ENCODE assay signal across 13 mouse cellular contexts in the genomic region with DNA sequence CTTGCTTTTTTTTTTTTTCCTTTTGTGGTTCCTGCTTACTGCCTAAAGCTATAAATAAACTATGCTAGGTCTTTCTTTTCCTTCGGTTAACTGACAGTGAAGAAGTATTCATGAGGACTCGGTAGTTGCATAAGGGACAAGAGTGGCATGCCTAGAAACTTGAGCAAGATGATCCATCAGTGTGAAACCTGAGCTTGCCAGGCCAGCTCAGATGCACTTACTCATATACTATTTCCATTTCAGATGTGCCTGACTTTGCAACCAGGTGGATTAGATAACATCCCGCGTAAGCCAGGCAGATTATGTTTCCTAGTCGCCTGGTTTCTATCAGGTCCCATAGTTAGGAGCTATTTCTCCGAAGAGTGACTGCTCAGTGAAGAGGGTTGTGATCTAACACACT. TPM values are rescaled to one million over a fixed set of nuclear protein-coding genes. Genes with fewer than 3 reads are reported as not detected.
DNase-seq lines count a peak whose midpoint lies in the region; ATAC-seq and TF ChIP-seq lines count a peak whose summit lies in the region.
"Had no signal": no experiment of that assay in that cellular context is flagged by ENCODE, and none has a peak within 500 bp of the region (broad histone marks: within the 10 kb centered on the region; RNA-seq: fewer than 3 reads in every experiment).

No protein-coding gene starts in this region.

- no peak overlapping the region for H3K9ac ChIP-seq in heart, embryonic 16.5 days (ENCODE audit: low read length)
- H3K9ac ChIP-seq in heart, embryonic 11.5 days (ENCODE audit: low read depth, low read length) = no peak overlapping the region
- no peak overlapping the region for H3K9ac ChIP-seq in lung, postnatal 0 days (replicated peaks; ENCODE audit: low read depth)
- H3K9ac ChIP-seq: forebrain, embryonic 12.5 days had no signal

- peak; percentile 33 for DNase-seq in lung, postnatal 0 days (ENCODE audit: low spot score)
- DNase-seq in lung, postnatal 4 days = no peak
- DNase-seq in gastrocnemius, adult 8-10 months (ENCODE audit: low spot score in 2 of 2) = peak; percentile 44 to 69
- DNase-seq in thymus, postnatal 4 days = no peak
- no peak for DNase-seq in cerebellum, adult 18-20 months
- DNase-seq: cerebellum, adult 11-12 months; heart, postnatal 10 days; lung, postnatal 14 days had no signal

- TF ChIP-seq CTCF in lung, postnatal 0 days (IDR thresholded peaks at IDR 0.05) = no peak

- no peaks in the 10 kb centered on the region for H3K27me3 ChIP-seq in heart, embryonic 16.5 days (ENCODE audit: control insufficient read depth, insufficient read depth, low read length)
- no peaks in the 10 kb centered on the region for H3K27me3 ChIP-seq in heart, embryonic 11.5 days (ENCODE audit: control insufficient read depth, insufficient read depth, low read length)
- H3K27me3 ChIP-seq in lung, postnatal 0 days (replicated peaks; ENCODE audit: insufficient read depth, low read length) = no peaks in the 10 kb centered on the region
- H3K27me3 ChIP-seq: forebrain, embryonic 12.5 days had no signal

- no peak overlapping the region for H3K4me2 ChIP-seq in heart, embryonic 16.5 days (ENCODE audit: low read depth, low read length)
- no peak overlapping the region for H3K4me2 ChIP-seq in heart, embryonic 11.5 days
- H3K4me2 ChIP-seq in lung, postnatal 0 days (replicated peaks; ENCODE audit: low read depth, low read length) = no peak overlapping the region
- H3K4me2 ChIP-seq: forebrain, embryonic 12.5 days had no signal

- no peaks in the 10 kb centered on the region; the same call in 1 of the 2 replicates for H3K9me3 ChIP-seq in heart, embryonic 16.5 days (replicated peaks; ENCODE audit: control insufficient read depth, low read length)
- no peaks in the 10 kb centered on the region for H3K9me3 ChIP-seq in heart, embryonic 11.5 days (replicated peaks; ENCODE audit: control insufficient read depth, low read length)
- H3K9me3 ChIP-seq in lung, postnatal 0 days (ENCODE audit: low read length) = no peaks in the 10 kb centered on the region
- H3K9me3 ChIP-seq: forebrain, embryonic 12.5 days had no signal

- 27% methylated on average over 6 of the region's 6 CpGs for WGBS in heart, embryonic 16.5 days
- 35% methylated on average over 6 of the region's 6 CpGs for WGBS in heart, embryonic 11.5 days (ENCODE audit: insufficient replicate concordance)
- 61% methylated on average over 6 of the region's 6 CpGs for WGBS in lung, postnatal 0 days

- no peak for TF ChIP-seq EP300 in lung, postnatal 0 days (IDR thresholded peaks at IDR 0.05)

- 0 out of 2 replicates have a peak overlapping the region, but pooled peaks have one; percentile 19 for H3K27ac ChIP-seq in heart, embryonic 16.5 days (ENCODE audit: low read length)
- H3K27ac ChIP-seq in heart, embryonic 11.5 days (ENCODE audit: low read depth, low read length) = no peak overlapping the region
- no peak overlapping the region for H3K27ac ChIP-seq in lung, postnatal 0 days (ENCODE audit: low read length)
- H3K27ac ChIP-seq: forebrain, embryonic 12.5 days had no signal

- peaks cover 15% of the 10 kb centered on the region for H3K4me1 ChIP-seq in heart, embryonic 16.5 days (ENCODE audit: control insufficient read depth, insufficient read depth, low read length)
- H3K4me1 ChIP-seq in heart, embryonic 11.5 days (ENCODE audit: control insufficient read depth, insufficient read depth, low read length) = peaks cover 6% of the 10 kb centered on the region; the same call in 1 of the 2 replicates
- H3K4me1 ChIP-seq in lung, postnatal 0 days (ENCODE audit: insufficient read depth, low read depth, low read length) = 0 out of 2 replicates have a peak, but pooled peaks cover 3% of the 10 kb centered on the region
- H3K4me1 ChIP-seq: forebrain, embryonic 12.5 days had no signal

- no peaks in the 10 kb centered on the region for H3K36me3 ChIP-seq in heart, embryonic 16.5 days (ENCODE audit: control insufficient read depth, insufficient read depth)
- H3K36me3 ChIP-seq in heart, embryonic 11.5 days (ENCODE audit: control insufficient read depth, insufficient read depth, low read length) = no peaks in the 10 kb centered on the region
- no peaks in the 10 kb centered on the region for H3K36me3 ChIP-seq in lung, postnatal 0 days (ENCODE audit: insufficient read depth, low read length)
- H3K36me3 ChIP-seq: forebrain, embryonic 12.5 days had no signal

- no peak overlapping the region for H3K4me3 ChIP-seq in heart, embryonic 16.5 days (ENCODE audit: low read length)
- H3K4me3 ChIP-seq in heart, embryonic 11.5 days (ENCODE audit: low read depth, low read length) = no peak overlapping the region
- no peak overlapping the region for H3K4me3 ChIP-seq in lung, postnatal 0 days (ENCODE audit: low read depth, low read length)
- H3K4me3 ChIP-seq: forebrain, embryonic 12.5 days; layer of hippocampus, adult 2 months had no signal

- ATAC-seq in heart, embryonic 16.5 days (replicated peaks; ENCODE audit: extremely low read depth, insufficient read depth, low FRiP score) = no peak; the same call in 1 of the 2 replicates
- no peak for ATAC-seq in heart, embryonic 11.5 days (replicated peaks; ENCODE audit: insufficient number of reproducible peaks, low FRiP score, low TSS enrichment)
- no peak for ATAC-seq in lung, postnatal 0 days
- ATAC-seq: intestine, embryonic 16.5 days had no signal

RNA-seq across cellular contexts. Expression of a gene that starts 41.9 kb away (rescaled TPM):
- 4.7 and 5.1 TPM in 2 replicates for polyA plus RNA-seq in heart, embryonic 16.5 days (2015; fragmentation: Nextera tagmentation; extraction: Ambion mirVana)
- 3.5 and 5.8 TPM in 2 replicates for polyA plus RNA-seq in heart, embryonic 11.5 days (2014; fragmentation: Nextera tagmentation; extraction: Ambion mirVana)
- polyA plus RNA-seq in lung, postnatal 0 days (2015; fragmentation: Nextera tagmentation; extraction: Ambion mirVana) = 10.8 and 11.0 TPM in 2 replicates
- 10 to 100 TPM; 28.5 to 98.7 (median 37.1) TPM for total RNA-seq in gastrocnemius, adult 8-10 months (2022)

Comparison
In these comparisons a context has a peak if more than half of its experiments do, and no peak if none do; other contexts are left out.
1. DNase-seq: peak in lung, postnatal 0 days (single experiment) and gastrocnemius, adult 8-10 months (2 of 2); none in lung, postnatal 4 days (0 of 2), thymus, postnatal 4 days (single experiment) and cerebellum, adult 18-20 months (0 of 2).